Mouse (Mus musculus) midbrain, embryonic 12.5 days (tissue): ENCODE measurements around the gene Xkr8. TPM values are rescaled to one million over a fixed set of nuclear protein-coding genes. Genes with fewer than 3 reads are reported as not detected.

Source experiments
- ATAC-seq: fragments of 200-750 bp; cut with Nextera tagmentation; 2 replicates; pipeline ENCODE4 v1.8.0; 2017; ENCODE audit warnings: low read depth, moderate TSS enrichment, moderate library complexity; ENCODE audit not compliant: low FRiP score
- H3K27ac ChIP-seq: fragments of 300-500 bp; sonication (generic); replicated peaks from 2 replicates; pipeline ENCODE4 v1.5.1; 2016; ENCODE audit warnings: mild to moderate bottlenecking
- H3K27me3 ChIP-seq: fragments of 300-500 bp; sonication (generic); 2 replicates; pipeline ENCODE4 v1.6.1; 2016; ENCODE audit warnings: mild to moderate bottlenecking
- H3K36me3 ChIP-seq: fragments of 300-500 bp; sonication (generic); 2 replicates; pipeline ENCODE4 v1.6.1; 2016
- H3K4me1 ChIP-seq: fragments of 300-500 bp; sonication (generic); 2 replicates; pipeline ENCODE4 v1.6.1; 2016
- H3K4me2 ChIP-seq: fragments of 300-500 bp; sonication (generic); replicated peaks from 2 replicates; pipeline ENCODE4 v1.6.1; 2016; ENCODE audit warnings: mild to moderate bottlenecking, moderate library complexity
- H3K4me3 ChIP-seq: fragments of 300-500 bp; sonication (generic); 2 replicates; pipeline ENCODE4 v1.5.1; 2016; ENCODE audit warnings: mild to moderate bottlenecking
- H3K9ac ChIP-seq: fragments of 300-500 bp; sonication (generic); replicated peaks from 2 replicates; pipeline ENCODE4 v1.6.1; 2016; ENCODE audit warnings: mild to moderate bottlenecking, moderate library complexity
- H3K9me3 ChIP-seq: fragments of 300-500 bp; sonication (generic); 2 replicates; pipeline ENCODE4 v1.6.1; 2016; ENCODE audit warnings: mild to moderate bottlenecking
- WGBS: fragments of 180-500 bp; shearing (Covaris S2); methylation state at CpG from one replicate; pipeline ENCODE4 v1.1.7; 2016; 5-methylcytosine and 5-hydroxymethylcytosine counted together
- polyA plus RNA-seq: library from polyadenylated mRNA; unstranded; fragments of >200 nt; fragmentation: Nextera tagmentation; extraction: Ambion mirVana; gene quantifications from 2 replicates; pipeline ENCODE4 v1.2.1, GENCODE M21; 2016

The Xkr8 gene
- polyA plus RNA-seq, 1 experiment from 2014 or later, result 3.6 TPM

GRCm38 (mm10) chr4:132733071-132733770 is 875 bp upstream of the Xkr8 start:
- Histone ChIP-seq H3K27ac (no peak overlapping the region), H3K36me3 (no peaks in the 10 kb centered on the region)

GRCm38 (mm10) chr4:132731616-132732015 is 730 bp downstream of the Xkr8 start:
- H3K9me3 ChIP-seq, result no peaks in the 10 kb centered on the region
- WGBS, result 53% methylated on average over 12 of the region's 12 CpGs

More at GRCm38 (mm10) chr4:132733071-132733770, 875 bp upstream of the Xkr8 start:
- no peak overlapping the region for H3K4me3 ChIP-seq
- H3K4me2 ChIP-seq, result no peak overlapping the region
- peaks cover 9% of the 10 kb centered on the region for H3K4me1 ChIP-seq
- WGBS, result 92% methylated on average over 25 of the region's 25 CpGs
- no peak overlapping the region for H3K9ac ChIP-seq
- no peaks in the 10 kb centered on the region for H3K27me3 ChIP-seq
- no peak for ATAC-seq
- H3K9me3 ChIP-seq, result no peaks in the 10 kb centered on the region

GRCm38 (mm10) chr4:132728233-132728632 is 4.1 kb downstream of the Xkr8 start:
- no peak overlapping the region for H3K27ac ChIP-seq
- no peak for ATAC-seq
- H3K9me3 ChIP-seq, result no peaks in the 10 kb centered on the region
- peaks cover 28% of the 10 kb centered on the region for H3K36me3 ChIP-seq
- H3K9ac ChIP-seq, result no peak overlapping the region
- H3K4me3 ChIP-seq, result no peak overlapping the region
- H3K4me2 ChIP-seq, result no peak overlapping the region
- 92% methylated on average over 8 of the region's 8 CpGs for WGBS
- H3K27me3 ChIP-seq, result no peaks in the 10 kb centered on the region
- H3K4me1 ChIP-seq, result peaks cover 9% of the 10 kb centered on the region

More at GRCm38 (mm10) chr4:132731616-132732015, 730 bp downstream of the Xkr8 start:
- Histone ChIP-seq H3K4me2 (peak overlapping the region; percentile 83), H3K27me3 (no peaks in the 10 kb centered on the region), H3K4me1 (peaks cover 9% of the 10 kb centered on the region), H3K9ac (peak overlapping the region; percentile 70), H3K4me3 (peak overlapping the region; percentile 62), H3K36me3 (peaks cover 8% of the 10 kb centered on the region; the same call in 1 of the 2 replicates), H3K27ac (no peak overlapping the region)
- no peak for ATAC-seq

- Histone ChIP-seq H3K36me3 (peaks cover 67% of the 10 kb centered on the region), H3K4me1 (no peaks in the 10 kb centered on the region), H3K9me3 (no peaks in the 10 kb centered on the region), H3K4me3 (no peak overlapping the region), H3K9ac (no peak overlapping the region), H3K27me3 (no peaks in the 10 kb centered on the region), H3K27ac (no peak overlapping the region), H3K4me2 (no peak overlapping the region)
- 91% methylated on average over 1 of the region's 1 CpGs for WGBS
- ATAC-seq, result no peak
Observed at GRCm38 (mm10) chr4:132718251-132718650, 14.1 kb downstream of the Xkr8 start.

- 94% methylated on average over 7 of the region's 7 CpGs for WGBS
- H3K4me3 ChIP-seq, result no peak overlapping the region
- no peak overlapping the region for H3K9ac ChIP-seq
- no peak for ATAC-seq
- no peaks in the 10 kb centered on the region for H3K4me1 ChIP-seq
- no peaks in the 10 kb centered on the region for H3K27me3 ChIP-seq
- no peak overlapping the region for H3K27ac ChIP-seq
- peaks cover 69% of the 10 kb centered on the region for H3K36me3 ChIP-seq
- H3K9me3 ChIP-seq, result no peaks in the 10 kb centered on the region
- no peak overlapping the region for H3K4me2 ChIP-seq
Observed at GRCm38 (mm10) chr4:132713181-132713580, 19.2 kb downstream of the Xkr8 start.

- H3K27me3 ChIP-seq, result no peaks in the 10 kb centered on the region
- H3K36me3 ChIP-seq, result peaks cover 85% of the 10 kb centered on the region
- no peak overlapping the region for H3K9ac ChIP-seq
- H3K4me3 ChIP-seq, result no peak overlapping the region
- no peaks in the 10 kb centered on the region for H3K4me1 ChIP-seq
- H3K9me3 ChIP-seq, result no peaks in the 10 kb centered on the region
- H3K27ac ChIP-seq, result no peak overlapping the region
- 97% methylated on average over 8 of the region's 8 CpGs for WGBS
- no peak for ATAC-seq
- H3K4me2 ChIP-seq, result no peak overlapping the region
Observed at GRCm38 (mm10) chr4:132706885-132707284, 25.5 kb downstream of the Xkr8 start.

GRCm38 (mm10) chr4:132702076-132702475 is 30.3 kb downstream of the Xkr8 start:
- Histone ChIP-seq H3K4me2 (no peak overlapping the region), H3K4me3 (no peak overlapping the region), H3K9ac (no peak overlapping the region), H3K27ac (no peak overlapping the region), H3K36me3 (peaks cover 71% of the 10 kb centered on the region), H3K27me3 (no peaks in the 10 kb centered on the region), H3K9me3 (no peaks in the 10 kb centered on the region), H3K4me1 (no peaks in the 10 kb centered on the region)
- ATAC-seq, result no peak
- 95% methylated on average over 5 of the region's 5 CpGs for WGBS

- 95% methylated on average over 3 of the region's 3 CpGs for WGBS
- peaks cover 64% of the 10 kb centered on the region for H3K36me3 ChIP-seq
Observed at GRCm38 (mm10) chr4:132693366-132693765, 39.0 kb downstream of the Xkr8 start.

GRCm38 (mm10) chr4:132689634-132690033 is 42.7 kb downstream of the Xkr8 start:
- H3K9me3 ChIP-seq, result no peaks in the 10 kb centered on the region
- H3K4me3 ChIP-seq, result no peak overlapping the region
- H3K9ac ChIP-seq, result no peak overlapping the region
- no peak overlapping the region for H3K4me2 ChIP-seq
- ATAC-seq, result no peak
- H3K27me3 ChIP-seq, result no peaks in the 10 kb centered on the region
- 86% methylated on average over 2 of the region's 2 CpGs for WGBS
- no peaks in the 10 kb centered on the region for H3K4me1 ChIP-seq
- H3K27ac ChIP-seq, result no peak overlapping the region
- peaks cover 51% of the 10 kb centered on the region for H3K36me3 ChIP-seq

More at GRCm38 (mm10) chr4:132693366-132693765, 39.0 kb downstream of the Xkr8 start:
- Histone ChIP-seq H3K4me3 (no peak overlapping the region), H3K27ac (no peak overlapping the region), H3K9me3 (no peaks in the 10 kb centered on the region), H3K27me3 (no peaks in the 10 kb centered on the region), H3K4me2 (no peak overlapping the region), H3K4me1 (no peaks in the 10 kb centered on the region), H3K9ac (no peak overlapping the region)
- no peak for ATAC-seq

GRCm38 (mm10) chr4:132676771-132677539 is 55.4 kb downstream of the Xkr8 start:
- Histone ChIP-seq H3K4me1 (no peaks in the 10 kb centered on the region), H3K36me3 (peaks cover 49% of the 10 kb centered on the region), H3K27me3 (no peaks in the 10 kb centered on the region), H3K9me3 (no peaks in the 10 kb centered on the region), H3K27ac (no peak overlapping the region), H3K9ac (no peak overlapping the region), H3K4me3 (no peak overlapping the region), H3K4me2 (no peak overlapping the region)
- ATAC-seq, result no peak
- WGBS, result 85% methylated on average over 7 of the region's 7 CpGs
